18 mouse cellular contexts compared by ENCODE assay signal in genomic region chr10:95709143-95709880, GRCm38 (mm10). TPM values are rescaled to one million over a fixed set of nuclear protein-coding genes. Genes with fewer than 3 reads are reported as not detected.
DNase-seq lines count a peak whose midpoint lies in the region; ATAC-seq and TF ChIP-seq lines count a peak whose summit lies in the region.
"Had no signal": no experiment of that assay in that cellular context is flagged by ENCODE, and none has a peak within 500 bp of the region (broad histone marks: within the 10 kb centered on the region; RNA-seq: fewer than 3 reads in every experiment).

No protein-coding gene starts in this region.

- H3ac ChIP-seq in myocyte (ENCODE audit: control insufficient read depth, insufficient read length), result no peak overlapping the region

- ATAC-seq in midbrain, embryonic 14.5 days (ENCODE audit: low FRiP score, low TSS enrichment), result no peak
- ATAC-seq: lung, postnatal 0 days; Patski had no signal

- TF ChIP-seq POLR2A in myocyte (IDR thresholded peaks at IDR 0.05; ENCODE audit: insufficient read length, low read depth), result no peak

- no peak overlapping the region for H3K9ac ChIP-seq in midbrain, embryonic 14.5 days (replicated peaks; ENCODE audit: low read length)
- H3K9ac ChIP-seq: kidney, embryonic 15.5 days; liver, embryonic 13.5 days had no signal

- no peaks in the 10 kb centered on the region for H3K79me2 ChIP-seq in myocyte (ENCODE audit: control insufficient read depth, insufficient read depth)

- no peaks in the 10 kb centered on the region for H3K27me3 ChIP-seq in midbrain, embryonic 10.5 days (ENCODE audit: low read depth, poor library complexity, severe bottlenecking)
- H3K27me3 ChIP-seq in midbrain, embryonic 14.5 days (ENCODE audit: control insufficient read depth, insufficient read depth, low read length), result no peaks in the 10 kb centered on the region
- no peaks in the 10 kb centered on the region for H3K27me3 ChIP-seq in myocyte (ENCODE audit: control insufficient read depth, insufficient read depth, insufficient read length)
- H3K27me3 ChIP-seq: kidney, embryonic 15.5 days; liver, embryonic 13.5 days; megakaryocyte, embryonic 14.5 days; Patski had no signal

- H3K4me3 ChIP-seq in midbrain, embryonic 10.5 days, result no peak overlapping the region
- no peak overlapping the region for H3K4me3 ChIP-seq in midbrain, embryonic 14.5 days (replicated peaks; ENCODE audit: low read depth, low read length)
- H3K4me3 ChIP-seq in myocyte, result no peak overlapping the region
- H3K4me3 ChIP-seq: kidney, embryonic 15.5 days; liver, embryonic 13.5 days; megakaryocyte, embryonic 14.5 days had no signal

- H3K9me3 ChIP-seq in midbrain, embryonic 10.5 days (replicated peaks), result no peaks in the 10 kb centered on the region
- H3K9me3 ChIP-seq in midbrain, embryonic 14.5 days (ENCODE audit: control insufficient read depth, low read length), result no peaks in the 10 kb centered on the region
- H3K9me3 ChIP-seq: kidney, embryonic 15.5 days; liver, embryonic 13.5 days; megakaryocyte, embryonic 14.5 days had no signal

- H3K27ac ChIP-seq in midbrain, embryonic 10.5 days (replicated peaks), result peak overlapping the region; percentile 69; the same call in 1 of the 2 replicates
- no peak overlapping the region for H3K27ac ChIP-seq in midbrain, embryonic 14.5 days (replicated peaks; ENCODE audit: low read depth, low read length)
- H3K27ac ChIP-seq: liver, embryonic 13.5 days had no signal

- H3K36me3 ChIP-seq in midbrain, embryonic 10.5 days, result no peaks in the 10 kb centered on the region
- H3K36me3 ChIP-seq in midbrain, embryonic 14.5 days (ENCODE audit: control insufficient read depth, insufficient read depth, low read length), result no peaks in the 10 kb centered on the region
- no peaks in the 10 kb centered on the region for H3K36me3 ChIP-seq in myocyte (ENCODE audit: control insufficient read depth, insufficient read depth)
- H3K36me3 ChIP-seq: kidney, embryonic 15.5 days; liver, embryonic 13.5 days had no signal

- DNase-seq in embryo, embryonic 10 days (ENCODE audit: low spot score), result peak; percentile 79
- DNase-seq in embryo, embryonic 9.5 days (ENCODE audit: extremely low spot score), result no peak
- no peak for DNase-seq in midbrain, embryonic 10.5 days (ENCODE audit: low spot score)
- no peak for DNase-seq in midbrain, embryonic 14.5 days
- DNase-seq in fibroblast of lung, adult 2 months (ENCODE audit: low read depth), result peak; percentile 36
- no peak for DNase-seq in kidney, postnatal 36 days
- DNase-seq in spleen, adult 18-20 months, result no peak
- DNase-seq: cerebellum, adult 11 months; cerebellum, postnatal 36 days; heart, postnatal 36 days; layer of hippocampus, adult 9-11 months; liver, embryonic 13.5 days; thymus, postnatal 4 days had no signal

- H3K4me2 ChIP-seq in midbrain, embryonic 14.5 days (ENCODE audit: low read length), result no peak overlapping the region
- H3K4me2 ChIP-seq in myocyte (ENCODE audit: low read depth), result peak overlapping the region; percentile 74
- H3K4me2 ChIP-seq: kidney, embryonic 15.5 days; liver, embryonic 13.5 days had no signal

- peaks cover 26% of the 10 kb centered on the region for H3K4me1 ChIP-seq in midbrain, embryonic 10.5 days
- H3K4me1 ChIP-seq in midbrain, embryonic 14.5 days (ENCODE audit: control insufficient read depth, insufficient read depth, low read length), result 0 out of 2 replicates have a peak, but pooled peaks cover 2% of the 10 kb centered on the region

- WGBS in midbrain, embryonic 10.5 days, result 79% methylated on average over 10 of the region's 10 CpGs
- WGBS in midbrain, embryonic 14.5 days, result 79% methylated on average over 10 of the region's 10 CpGs

TF ChIP-seq in myocyte, 11 proteins besides CTCF, POLR2A, EP300 and RAD21:
- no peak for TF ChIP-seq MAX (IDR thresholded peaks at IDR 0.05; ENCODE audit: low read depth)
- no peak for TF ChIP-seq TCF3 (IDR thresholded peaks at IDR 0.05; ENCODE audit: insufficient read length, low read depth)
- no peak for TF ChIP-seq CEBPB (IDR thresholded peaks at IDR 0.05; ENCODE audit: insufficient read depth, poor library complexity, severe bottlenecking)
- no peak for TF ChIP-seq TCF12 (IDR thresholded peaks at IDR 0.05; ENCODE audit: insufficient read depth, poor library complexity, severe bottlenecking)
- no peak for TF ChIP-seq MYOG (IDR thresholded peaks at IDR 0.05; ENCODE audit: control insufficient read depth in 1 of 3, insufficient read depth in 1 of 3, insufficient read length in 2 of 3, low read depth in 2 of 3)
- TF ChIP-seq USF1 (IDR thresholded peaks at IDR 0.05; ENCODE audit: low read depth), result no peak
- TF ChIP-seq E2F4 (IDR thresholded peaks at IDR 0.05; ENCODE audit: insufficient read depth), result no peak
- TF ChIP-seq SRF (IDR thresholded peaks at IDR 0.05; ENCODE audit: control insufficient read depth, insufficient read length, low read depth), result no peak
- TF ChIP-seq MYOD1 (IDR thresholded peaks at IDR 0.05; ENCODE audit: control insufficient read depth in 1 of 3, insufficient read length in 2 of 3, low read depth in 2 of 3), result no peak
- no peak for TF ChIP-seq REST (IDR thresholded peaks at IDR 0.05; ENCODE audit: insufficient read depth, insufficient read length)
- TF ChIP-seq POLR2AphosphoS2 (IDR thresholded peaks at IDR 0.05; ENCODE audit: insufficient read length, low read depth), result no peak

RNA-seq across cellular contexts. Expression of gene Anapc15-ps, which starts 36.1 kb away (rescaled TPM):
- not detected in 2 replicates for polyA plus RNA-seq in midbrain, embryonic 10.5 days (2016; fragmentation: Nextera tagmentation; extraction: Ambion mirVana)
- not detected in 2 replicates for polyA plus RNA-seq in midbrain, embryonic 14.5 days (2014; fragmentation: Nextera tagmentation; extraction: Ambion mirVana)
- 0.37 TPM for polyA plus RNA-seq in myocyte (2012; fragmentation: generic; extraction: Trizol)
- polyA plus RNA-seq: liver, embryonic 13.5 days; lung, postnatal 0 days had no signal

Comparison
In these comparisons a context has a peak if more than half of its experiments do, and no peak if none do; other contexts are left out.
1. DNase-seq: peak in embryo, embryonic 10 days (single experiment) and fibroblast of lung, adult 2 months (single experiment); none in embryo, embryonic 9.5 days (single experiment), midbrain, embryonic 10.5 days (single experiment), midbrain, embryonic 14.5 days (single experiment), kidney, postnatal 36 days (0 of 2) and spleen, adult 18-20 months (0 of 2).